Mouse (Mus musculus) MEL (cell line): Measurements from ENCODE around the gene Adam10.

Experiments
- CTCF ChIP-seq, 3 experiments: IDR thresholded peaks in 2 of 3; conservative IDR thresholded peaks in 1 of 3; 2 replicates each; pipeline ENCODE4 v1.5.1; 2011 to 2012; ENCODE audit warnings: low read length in 3 of 3, low read depth in 2 of 3, mild to moderate bottlenecking in 2 of 3, improper control_type of control experiment in 1 of 3, inconsistent platforms in 1 of 3, mixed read lengths in 1 of 3, moderate library complexity in 1 of 3; ENCODE audit not compliant: control insufficient read depth in 1 of 3, insufficient read depth in 1 of 3, poor library complexity in 1 of 3, severe bottlenecking in 1 of 3
- KAT2A ChIP-seq: conservative IDR thresholded peaks from 2 replicates; pipeline ENCODE4 v1.6.1; 2012; ENCODE audit warnings: low read depth, low read length, improper control_type of control experiment, inconsistent platforms
- UBTF ChIP-seq: IDR thresholded peaks from 2 replicates; pipeline ENCODE4 v1.6.1; 2012; ENCODE audit warnings: low read depth, mild to moderate bottlenecking, inconsistent platforms, low read length, improper control_type of control experiment, moderate library complexity, borderline replicate concordance; ENCODE audit not compliant: insufficient read depth
- ZC3H11A ChIP-seq: IDR thresholded peaks from 2 replicates; pipeline ENCODE4 v1.6.1; 2012; ENCODE audit warnings: low read depth, mild to moderate bottlenecking, inconsistent platforms, low read length, improper control_type of control experiment

DNA sequence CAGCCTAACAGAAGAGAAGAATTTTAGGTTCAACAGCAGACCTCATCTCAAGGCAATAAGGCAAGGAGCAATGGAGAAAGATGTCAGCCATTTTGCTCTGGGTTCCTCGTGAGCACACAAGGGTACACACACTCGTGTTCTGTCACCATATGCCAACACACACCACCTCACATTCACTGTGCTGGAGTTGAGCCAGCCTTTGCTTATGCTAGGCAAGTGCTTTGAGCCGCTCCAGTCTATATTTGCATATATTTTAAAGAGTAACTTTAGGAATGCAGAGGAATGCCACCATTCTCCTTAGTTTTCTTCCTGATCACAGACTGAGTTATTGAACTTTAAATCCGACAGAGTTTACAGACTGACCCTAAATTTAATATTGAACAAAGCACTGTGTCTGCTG, 111.8 kb downstream of the Adam10 start:
- no peak for TF ChIP-seq CTCF (IDR thresholded peaks at IDR 0.05 in 2 of 3, conservative IDR thresholded peaks at IDR 0.05 in 1 of 3; ENCODE audit: control insufficient read depth in 1 of 3, insufficient read depth in 1 of 3, low read depth in 2 of 3, low read length in 3 of 3, poor library complexity in 1 of 3, severe bottlenecking in 1 of 3)
- no peak for TF ChIP-seq KAT2A
- no peak for TF ChIP-seq ZC3H11A
- no peak for TF ChIP-seq UBTF
